Mouse (Mus musculus): ENCODE data around the gene Btn1a1. TPM values are rescaled to one million over a fixed set of nuclear protein-coding genes. Genes with fewer than 3 reads are reported as not detected.

Gene Btn1a1
- 0.92 and 0.96 TPM in 2 replicates for polyA plus RNA-seq (2015; fragmentation: Nextera tagmentation; extraction: Ambion mirVana)

DNA sequence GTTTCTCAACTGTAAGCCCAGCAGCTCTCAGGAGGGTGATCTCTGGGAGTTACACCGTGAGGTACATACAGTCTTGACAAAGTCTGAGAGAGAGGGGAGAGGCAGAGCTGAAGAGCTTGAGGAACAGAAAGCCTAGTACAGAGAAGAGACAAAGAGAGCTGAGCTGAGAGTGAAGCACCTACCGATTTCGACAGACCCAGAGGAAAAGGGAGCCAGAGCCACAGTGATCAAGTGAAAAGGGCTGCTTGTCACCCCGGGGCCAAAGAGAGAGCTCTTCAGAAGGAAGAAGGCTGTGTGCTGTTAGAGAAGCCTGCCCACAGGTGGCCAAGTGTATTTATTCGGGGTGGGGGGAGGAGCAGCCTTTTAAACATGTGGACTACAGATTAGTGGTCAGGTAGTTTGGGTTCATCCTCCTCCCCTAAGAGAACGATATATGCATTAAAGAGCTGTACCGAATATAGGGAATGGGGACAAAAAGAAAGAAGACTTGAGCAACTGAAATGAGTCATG lies at the start of gene Btn1a1:
TSS of gene Btn1a1 (minus strand) at position 302 of the 510 bp plus-strand sequence.
- DNase-seq, result peak; percentile 41

GRCm38 (mm10) chr13:23515281-23515680 lies 49.6 kb upstream of the Btn1a1 start:
- H3K27ac ChIP-seq (ENCODE audit: low read depth), result no peak overlapping the region
- no peak for ATAC-seq

More for the DNA sequence above, at the start of gene Btn1a1:
- no peaks in the 10 kb centered on the region for H3K27me3 ChIP-seq (ENCODE audit: insufficient read depth, low read length)
- peak within 1 kb of the TSS; percentile 63 for H3K4me3 ChIP-seq (ENCODE audit: low read depth, low read length)
- H3K9me3 ChIP-seq (ENCODE audit: low read length), result no peaks in the 10 kb centered on the region
- no peaks in the 10 kb centered on the region for H3K36me3 ChIP-seq (replicated peaks; ENCODE audit: insufficient read depth, low read length)
- H3K9ac ChIP-seq (replicated peaks), result peak within 1 kb of the TSS; percentile 74
- TF ChIP-seq EP300 (IDR thresholded peaks at IDR 0.05; ENCODE audit: low read depth) (no peak), CTCF (IDR thresholded peaks at IDR 0.05; ENCODE audit: low read depth) (no peak)
- peak within 1 kb of the TSS; percentile 89 for H3K4me2 ChIP-seq (ENCODE audit: low read depth, low read length)
- H3K27ac ChIP-seq (ENCODE audit: low read depth), result no peak within 1 kb of the TSS
- WGBS (ENCODE audit: insufficient replicate concordance), result 1% methylated on average over 7 of the region's 7 CpGs
- peak; percentile 28 for ATAC-seq
- H3K4me1 ChIP-seq (ENCODE audit: insufficient read depth), result peaks cover 22% of the 10 kb centered on the region

DNA sequence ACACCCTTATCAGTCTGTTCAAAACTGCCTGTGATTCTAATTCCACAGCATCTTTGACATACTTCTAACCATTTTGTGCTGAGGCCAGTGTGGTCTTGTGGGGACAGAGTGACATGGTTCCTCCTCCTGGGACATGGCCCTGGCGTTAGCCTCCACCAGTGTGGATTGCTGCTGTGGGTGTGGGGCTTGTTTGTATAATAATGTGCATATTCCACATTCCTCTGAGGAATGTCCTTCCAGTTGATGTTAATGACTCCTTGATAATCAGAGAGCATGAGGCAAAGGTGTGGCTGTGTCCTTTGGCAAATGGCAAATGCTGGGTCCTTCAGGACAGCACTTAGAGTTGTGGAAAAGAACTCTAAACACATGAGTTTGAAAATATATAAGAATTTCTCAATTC lies 47.8 kb upstream of the Btn1a1 start:
- Histone ChIP-seq H3K36me3 (replicated peaks; ENCODE audit: insufficient read depth, low read length) (no peaks in the 10 kb centered on the region), H3K4me1 (ENCODE audit: insufficient read depth) (0 out of 2 replicates have a peak, but pooled peaks cover 3% of the 10 kb centered on the region), H3K27ac (ENCODE audit: low read depth) (no peak overlapping the region), H3K4me2 (ENCODE audit: low read depth, low read length) (no peak overlapping the region), H3K27me3 (ENCODE audit: insufficient read depth, low read length) (no peaks in the 10 kb centered on the region), H3K9me3 (ENCODE audit: low read length) (no peaks in the 10 kb centered on the region), H3K9ac (replicated peaks) (no peak overlapping the region), H3K4me3 (ENCODE audit: low read depth, low read length) (no peak overlapping the region)
- DNase-seq (no peak), ATAC-seq (no peak)
- 84% methylated on average over 1 of the region's 1 CpGs for WGBS (ENCODE audit: insufficient replicate concordance)
- TF ChIP-seq CTCF (IDR thresholded peaks at IDR 0.05; ENCODE audit: low read depth) (no peak), EP300 (IDR thresholded peaks at IDR 0.05; ENCODE audit: low read depth) (no peak)

More at GRCm38 (mm10) chr13:23515281-23515680, 49.6 kb upstream of the Btn1a1 start:
- WGBS (ENCODE audit: insufficient replicate concordance), result 72% methylated on average over 5 of the region's 5 CpGs
- 0 out of 2 replicates have a peak, but pooled peaks cover 6% of the 10 kb centered on the region for H3K4me1 ChIP-seq (ENCODE audit: insufficient read depth)
- TF ChIP-seq CTCF (IDR thresholded peaks at IDR 0.05; ENCODE audit: low read depth) (no peak), EP300 (IDR thresholded peaks at IDR 0.05; ENCODE audit: low read depth) (no peak)
- no peak overlapping the region for H3K4me3 ChIP-seq (ENCODE audit: low read depth, low read length)
- no peak overlapping the region for H3K9ac ChIP-seq (replicated peaks)
- H3K36me3 ChIP-seq (replicated peaks; ENCODE audit: insufficient read depth, low read length), result no peaks in the 10 kb centered on the region
- no peaks in the 10 kb centered on the region for H3K27me3 ChIP-seq (ENCODE audit: insufficient read depth, low read length)
- no peak for DNase-seq
- H3K4me2 ChIP-seq (ENCODE audit: low read depth, low read length), result no peak overlapping the region
- no peaks in the 10 kb centered on the region for H3K9me3 ChIP-seq (ENCODE audit: low read length)

GRCm38 (mm10) chr13:23510127-23510526 lies 44.4 kb upstream of the Btn1a1 start:
- TF ChIP-seq CTCF (IDR thresholded peaks at IDR 0.05; ENCODE audit: low read depth) (no peak), EP300 (IDR thresholded peaks at IDR 0.05; ENCODE audit: low read depth) (no peak)
- ATAC-seq (no peak), DNase-seq (no peak)
- Histone ChIP-seq H3K27me3 (ENCODE audit: insufficient read depth, low read length) (no peaks in the 10 kb centered on the region), H3K4me3 (ENCODE audit: low read depth, low read length) (no peak overlapping the region), H3K4me1 (ENCODE audit: insufficient read depth) (peaks cover 15% of the 10 kb centered on the region), H3K9me3 (ENCODE audit: low read length) (no peaks in the 10 kb centered on the region), H3K4me2 (ENCODE audit: low read depth, low read length) (no peak overlapping the region), H3K27ac (ENCODE audit: low read depth) (no peak overlapping the region), H3K36me3 (replicated peaks; ENCODE audit: insufficient read depth, low read length) (no peaks in the 10 kb centered on the region), H3K9ac (replicated peaks) (no peak overlapping the region)
- WGBS (ENCODE audit: insufficient replicate concordance), result 43% methylated on average over 1 of the region's 1 CpGs

GRCm38 (mm10) chr13:23506819-23507515 lies 41.3 kb upstream of the Btn1a1 start:
- DNase-seq, result peak; percentile 34
- H3K9ac ChIP-seq (replicated peaks), result no peak overlapping the region
- H3K4me1 ChIP-seq (ENCODE audit: insufficient read depth), result peaks cover 17% of the 10 kb centered on the region
- H3K4me3 ChIP-seq (ENCODE audit: low read depth, low read length), result no peak overlapping the region
- TF ChIP-seq EP300 (IDR thresholded peaks at IDR 0.05; ENCODE audit: low read depth) (no peak), CTCF (IDR thresholded peaks at IDR 0.05; ENCODE audit: low read depth) (no peak)
- no peak overlapping the region for H3K27ac ChIP-seq (ENCODE audit: low read depth)
- ATAC-seq, result peak; percentile 22; the same call in 1 of the 2 replicates
- no peaks in the 10 kb centered on the region for H3K36me3 ChIP-seq (replicated peaks; ENCODE audit: insufficient read depth, low read length)
- no peaks in the 10 kb centered on the region for H3K9me3 ChIP-seq (ENCODE audit: low read length)
- H3K27me3 ChIP-seq (ENCODE audit: insufficient read depth, low read length), result no peaks in the 10 kb centered on the region
- peak overlapping the region; percentile 76 for H3K4me2 ChIP-seq (ENCODE audit: low read depth, low read length)
- WGBS (ENCODE audit: insufficient replicate concordance), result 22% methylated on average over 14 of the region's 14 CpGs

DNA sequence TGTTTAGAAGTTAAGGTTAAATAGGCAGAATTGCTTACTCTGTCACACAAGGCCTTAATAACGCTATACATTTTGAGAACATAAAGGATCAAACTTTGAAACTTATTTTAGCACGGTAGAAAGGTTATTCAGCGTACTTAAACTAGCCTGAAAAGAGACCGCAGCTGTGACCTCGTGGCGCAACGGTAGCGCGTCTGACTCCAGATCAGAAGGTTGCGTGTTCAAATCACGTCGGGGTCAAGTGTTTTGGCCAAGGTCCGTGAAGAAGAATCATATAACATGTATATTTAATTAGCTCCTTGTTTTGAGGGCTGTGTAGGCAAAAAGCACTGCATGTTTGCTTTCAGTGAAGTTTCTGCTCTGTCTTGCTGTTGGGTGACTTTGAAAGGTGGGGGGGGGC lies 40.6 kb upstream of the Btn1a1 start:
- peak overlapping the region; percentile 76 for H3K4me2 ChIP-seq (ENCODE audit: low read depth, low read length)
- 4% methylated on average over 13 of the region's 13 CpGs for WGBS (ENCODE audit: insufficient replicate concordance)
- ATAC-seq, result peak; percentile 73
- no peaks in the 10 kb centered on the region for H3K36me3 ChIP-seq (replicated peaks; ENCODE audit: insufficient read depth, low read length)
- H3K9ac ChIP-seq (replicated peaks), result no peak overlapping the region; the same call in 1 of the 2 replicates
- TF ChIP-seq CTCF (IDR thresholded peaks at IDR 0.05; ENCODE audit: low read depth) (no peak), EP300 (IDR thresholded peaks at IDR 0.05; ENCODE audit: low read depth) (no peak)
- peak overlapping the region; percentile 36; the same call in 1 of the 2 replicates for H3K4me3 ChIP-seq (ENCODE audit: low read depth, low read length)
- peak; percentile 78 for DNase-seq
- H3K27me3 ChIP-seq (ENCODE audit: insufficient read depth, low read length), result no peaks in the 10 kb centered on the region
- H3K9me3 ChIP-seq (ENCODE audit: low read length), result no peaks in the 10 kb centered on the region
- peaks cover 17% of the 10 kb centered on the region for H3K4me1 ChIP-seq (ENCODE audit: insufficient read depth)
- H3K27ac ChIP-seq (ENCODE audit: low read depth), result no peak overlapping the region
